Mouse (Mus musculus): ENCODE data around the gene Slc43a3. TPM values are rescaled to one million over a fixed set of nuclear protein-coding genes. Genes with fewer than 3 reads are reported as not detected.

Slc43a3 gene
- 10 to 100 TPM in 1 of 2 experiments, 1 to 10 TPM in 1; 6.8 to 22.7 TPM for polyA plus RNA-seq (2012; fragmentation: generic; extraction: Trizol)

DNA sequence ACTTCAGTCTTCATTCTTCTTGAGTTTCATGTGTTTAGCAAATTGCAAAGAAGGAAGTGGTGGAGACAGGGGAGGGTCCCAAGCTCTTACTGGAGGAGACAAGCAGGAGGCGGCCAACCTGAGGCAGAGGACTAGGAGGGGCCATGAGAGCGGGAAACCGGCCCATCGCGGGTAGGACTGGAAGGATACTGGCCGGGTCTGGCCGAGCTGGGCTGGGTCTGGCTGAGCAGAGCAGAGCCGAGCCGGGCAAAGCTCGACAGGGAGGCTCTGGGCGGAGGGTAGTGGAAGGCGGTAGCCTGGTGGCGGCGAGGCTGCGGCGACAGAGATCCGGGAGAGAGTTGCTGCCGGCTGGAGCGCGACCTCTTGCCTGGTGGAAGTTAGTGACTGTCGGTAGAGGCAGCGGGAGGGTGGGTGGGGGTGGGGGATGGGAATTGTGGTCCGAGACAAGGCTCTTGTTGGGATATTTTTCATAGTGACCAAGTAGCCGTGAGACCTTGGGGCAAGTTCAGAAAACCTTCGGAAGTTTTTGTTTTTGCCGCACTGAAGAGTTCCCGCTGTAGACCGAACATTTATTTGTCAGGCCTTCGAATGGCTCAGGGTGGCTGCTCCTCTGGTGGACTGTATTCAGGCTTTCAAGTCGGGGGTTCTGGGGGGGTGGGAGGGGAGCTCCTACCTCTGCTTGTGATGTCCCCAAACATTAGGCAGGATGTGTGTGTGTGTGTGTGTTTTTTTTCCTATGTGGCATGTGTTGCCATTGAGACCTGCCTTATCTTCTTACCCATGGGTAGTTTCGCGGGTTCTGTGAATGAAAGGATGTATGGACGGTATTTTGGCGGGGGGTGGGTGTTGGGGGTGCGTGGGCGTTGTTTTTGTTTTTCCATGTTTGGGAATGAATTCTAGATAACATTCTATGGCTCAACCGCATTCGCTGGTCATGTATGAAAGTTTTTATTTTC, at the start of gene Slc43a3:
Gene Slc43a3, plus strand, starts transcription at position 106 of the 956 bp plus-strand sequence.

DNA sequence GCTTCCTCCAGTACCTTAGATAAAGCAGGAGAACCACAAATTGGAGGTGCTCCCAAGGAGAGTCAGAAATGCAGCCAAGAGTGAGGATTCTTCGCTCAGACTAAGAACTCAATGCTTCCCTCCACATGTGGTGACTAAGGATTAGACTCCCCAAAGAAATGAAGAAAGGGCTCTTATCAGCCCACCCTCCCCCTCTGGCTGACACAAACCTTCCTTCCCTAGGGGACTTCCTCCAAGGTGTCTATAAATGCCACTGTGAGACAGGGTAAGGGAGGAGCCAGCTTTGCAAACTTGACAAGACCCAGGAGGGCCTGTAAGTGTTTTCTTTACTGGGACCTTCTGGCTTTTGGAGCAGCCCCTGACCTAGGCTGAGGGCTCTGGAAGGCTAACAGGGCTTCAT, 43.8 kb downstream of the Slc43a3 start, which contains the start of gene Prg2:
Gene Prg2, plus strand, starts transcription at position 274 of the 400 bp plus-strand sequence.

DNA sequence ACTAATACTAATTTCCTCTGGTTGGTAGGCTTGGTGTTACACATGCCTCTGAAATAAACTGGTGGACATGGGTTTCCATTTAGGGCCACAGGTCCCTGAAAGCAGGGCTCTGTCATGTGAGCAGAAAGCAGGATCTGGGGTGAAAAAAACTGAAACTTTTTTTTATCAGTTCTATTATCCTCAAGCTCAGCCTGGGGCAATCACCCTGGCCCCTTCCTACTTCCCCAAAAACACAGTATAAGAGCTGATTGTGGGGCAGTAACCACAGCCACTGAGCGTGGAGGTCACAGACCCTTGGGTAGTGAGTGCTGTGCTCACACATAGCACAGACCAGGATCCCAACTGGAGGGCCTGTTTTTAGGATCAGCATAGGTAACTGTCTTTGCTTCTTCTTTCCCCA, 51.6 kb downstream of the Slc43a3 start, which contains the start of gene Prg3:
Gene Prg3, plus strand, starts transcription at position 286 of the 400 bp plus-strand sequence.

Other genes starting within 250 kb of the Slc43a3 start
- 10 to 100 TPM in 1 of 2 experiments, 1 to 10 TPM in 1; 4.3 to 26.8 TPM for gene Zdhhc5, start 221.4 kb upstream of the Slc43a3 start, polyA plus RNA-seq (2012; fragmentation: generic; extraction: Trizol)
- gene Clp1, start 209.2 kb upstream of the Slc43a3 start, polyA plus RNA-seq (2012; fragmentation: generic; extraction: Trizol) = 1 to 10 TPM; 2.2 to 6.6 TPM
- 1 to 10 TPM in 1 of 2 experiments, under 1 TPM in 1; 0.47 to 8.6 TPM for gene Ypel4, start 202.5 kb upstream of the Slc43a3 start, polyA plus RNA-seq (2012; fragmentation: generic; extraction: Trizol)
- gene Gm19426, start 192.9 kb upstream of the Slc43a3 start, polyA plus RNA-seq (2012; fragmentation: generic; extraction: Trizol) = 1 to 10 TPM; 7.2 to 8.3 TPM
- under 1 TPM; 0.06 to 0.91 TPM for gene Serping1, start 161.1 kb upstream of the Slc43a3 start, polyA plus RNA-seq (2012; fragmentation: generic; extraction: Trizol)
- gene Ube2l6, start 137.8 kb upstream of the Slc43a3 start, polyA plus RNA-seq (2012; fragmentation: generic; extraction: Trizol) = 10 to 100 TPM; 19.6 to 59.5 TPM
- gene Smtnl1, start 113.9 kb upstream of the Slc43a3 start, polyA plus RNA-seq (2012; fragmentation: generic; extraction: Trizol) = under 1 TPM; 0.02 TPM
- 10 to 100 TPM; 24.3 to 35.2 TPM for gene Timm10, start 109.6 kb upstream of the Slc43a3 start, polyA plus RNA-seq (2012; fragmentation: generic; extraction: Trizol)
- under 1 TPM; 0.01 to 0.04 TPM for gene Slc43a1, start 97.7 kb upstream of the Slc43a3 start, polyA plus RNA-seq (2012; fragmentation: generic; extraction: Trizol)
- 1 to 10 TPM in 1 of 2 experiments, under 1 TPM in 1; 0.43 to 7.1 TPM for gene Rtn4rl2, start 49.9 kb upstream of the Slc43a3 start, polyA plus RNA-seq (2012; fragmentation: generic; extraction: Trizol)
- gene Prg2, start 43.9 kb downstream of the Slc43a3 start, polyA plus RNA-seq (2012; fragmentation: generic; extraction: Trizol) = under 1 TPM in 1 of 2 experiments, not detected in 1; 0.06 TPM
- gene Prg3, start 51.6 kb downstream of the Slc43a3 start, polyA plus RNA-seq (2012; fragmentation: generic; extraction: Trizol) = not detected
- 100 to 1,000 TPM; 109 to 113 TPM for gene Ssrp1, start 100.7 kb downstream of the Slc43a3 start, polyA plus RNA-seq (2012; fragmentation: generic; extraction: Trizol)
- gene P2rx3, start 100.9 kb downstream of the Slc43a3 start, polyA plus RNA-seq (2012; fragmentation: generic; extraction: Trizol) = under 1 TPM; 0.01 to 0.24 TPM
- gene Tnks1bp1, start 111.4 kb downstream of the Slc43a3 start, polyA plus RNA-seq (2012; fragmentation: generic; extraction: Trizol) = 10 to 100 TPM; 28.7 to 77.9 TPM
- gene Aplnr, start 199.6 kb downstream of the Slc43a3 start, polyA plus RNA-seq (2012; fragmentation: generic; extraction: Trizol) = under 1 TPM; 0.01 to 0.12 TPM